Mouse (Mus musculus) left cerebral cortex, postnatal 14 days (tissue): ENCODE data around the gene Lmtk3. TPM values are rescaled to one million over a fixed set of nuclear protein-coding genes. Genes with fewer than 3 reads are reported as not detected.

Source experiments
- DNase-seq, 2 experiments: peaks; one replicate each; pipeline ENCODE4 v3.0.0; 2021 to 2022; ENCODE audit warnings: low spot score in 2 of 2, mixed read lengths in 1 of 2
- intact Hi-C: fragments of 180-260 bp; cut with DNase I; formaldehyde crosslinking; loops from one replicate; pipeline ENCODE4 v1.15.1; 2025
- total RNA-seq, 2 experiments: library from RNA; stranded (reverse); gene quantifications; 2 replicates each; pipeline ENCODE4 v1.2.3; 2021

Lmtk3 gene
- total RNA-seq, 2 experiments from 2014 or later, result 261 to 275 TPM

DNA sequence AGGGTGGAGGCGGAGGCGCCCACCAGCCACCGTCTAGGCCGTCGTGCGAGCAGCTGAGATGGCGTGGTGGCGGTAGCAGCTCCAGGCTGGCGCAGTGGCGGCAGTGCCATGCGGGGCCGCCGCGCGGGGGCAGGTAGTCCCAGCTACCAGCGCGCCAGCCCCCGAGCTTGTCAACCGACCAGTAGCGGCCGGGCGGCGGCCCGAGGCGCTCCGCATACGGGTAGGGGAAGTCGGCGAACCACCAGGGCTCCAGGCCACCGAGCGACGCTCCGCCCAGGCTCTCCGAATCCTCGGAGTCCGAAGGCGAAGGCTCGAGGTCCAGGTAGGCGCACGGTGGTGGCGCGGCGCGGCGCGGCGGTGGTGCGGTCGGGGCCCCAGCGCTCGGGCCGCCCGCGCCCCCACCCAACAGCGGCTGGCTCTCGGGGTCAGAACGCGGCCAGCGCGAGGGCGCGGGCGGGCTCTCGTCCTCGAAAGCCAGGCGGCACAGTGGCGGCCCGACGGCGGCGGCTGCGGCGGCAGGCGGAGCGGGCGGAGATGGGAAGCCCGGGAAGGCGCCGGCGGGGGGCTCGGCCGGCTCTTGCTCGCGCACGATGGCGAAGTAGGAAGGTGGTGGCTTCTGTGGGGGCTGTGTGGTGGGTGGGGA lies 49.7 kb downstream of the Lmtk3 start:
- DNase-seq, result no peak
- intact Hi-C loops, result no loop called here

DNA sequence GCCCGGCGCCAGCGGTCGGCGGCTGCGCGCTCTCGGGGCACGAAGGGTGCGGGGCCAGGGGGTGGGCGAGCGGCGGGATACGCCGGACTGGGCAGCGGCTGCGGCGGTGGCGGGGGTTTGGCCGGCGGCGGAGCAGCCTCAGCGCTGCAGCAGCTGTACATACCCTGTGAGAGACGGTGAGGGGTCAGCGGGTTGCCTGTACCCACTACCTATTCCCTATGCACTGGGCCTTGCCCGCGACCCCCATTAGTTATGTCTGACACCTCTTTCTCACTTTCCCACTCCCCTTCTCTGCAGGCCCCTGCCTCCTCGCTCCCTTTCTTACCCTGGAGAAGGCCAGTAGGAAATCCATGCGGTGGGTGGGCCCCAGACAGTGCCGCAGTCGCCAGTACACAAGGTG lies 50.4 kb downstream of the Lmtk3 start:
- DNase-seq, result no peak
- intact Hi-C loops, result no loop called here

DNA sequence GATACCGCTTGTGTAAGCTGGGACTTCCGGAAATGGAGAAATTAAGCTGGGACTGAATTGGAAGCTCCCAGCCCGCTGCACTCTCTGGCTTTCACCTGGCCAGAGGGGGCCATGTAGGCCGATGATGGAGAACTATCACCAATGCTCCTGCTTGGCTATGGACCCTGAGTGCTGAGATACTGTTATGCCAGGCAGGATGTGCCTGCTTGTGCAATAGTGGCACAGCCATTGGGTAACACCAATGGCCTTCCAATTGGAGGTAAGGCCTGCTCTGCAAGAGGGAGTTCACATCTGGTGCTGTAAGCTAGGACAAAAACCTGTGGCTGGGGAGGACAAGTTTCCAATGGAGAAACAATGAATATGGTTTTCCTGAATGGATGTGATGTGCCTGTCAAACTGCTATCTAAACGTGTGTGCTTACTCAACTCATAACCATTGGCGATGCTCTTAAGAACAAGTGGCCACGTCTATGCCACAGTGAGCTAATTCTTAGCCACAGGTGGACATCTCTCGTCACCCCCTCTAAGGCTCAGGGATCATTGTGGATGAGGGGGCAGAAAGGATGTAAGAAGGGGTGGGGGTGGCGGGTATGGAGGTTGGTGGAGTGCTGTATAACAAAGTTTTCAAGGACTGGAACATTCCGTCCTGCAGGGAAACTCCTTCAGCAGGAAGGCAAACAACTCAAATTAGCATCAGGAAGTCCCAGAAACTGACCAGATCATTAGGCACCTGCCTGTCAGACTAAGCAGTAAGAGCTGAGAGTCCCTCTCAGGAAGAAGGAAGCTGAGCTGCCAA lies 59.6 kb downstream of the Lmtk3 start:
- intact Hi-C loops, result no loop called here
- DNase-seq, result no peak

DNA sequence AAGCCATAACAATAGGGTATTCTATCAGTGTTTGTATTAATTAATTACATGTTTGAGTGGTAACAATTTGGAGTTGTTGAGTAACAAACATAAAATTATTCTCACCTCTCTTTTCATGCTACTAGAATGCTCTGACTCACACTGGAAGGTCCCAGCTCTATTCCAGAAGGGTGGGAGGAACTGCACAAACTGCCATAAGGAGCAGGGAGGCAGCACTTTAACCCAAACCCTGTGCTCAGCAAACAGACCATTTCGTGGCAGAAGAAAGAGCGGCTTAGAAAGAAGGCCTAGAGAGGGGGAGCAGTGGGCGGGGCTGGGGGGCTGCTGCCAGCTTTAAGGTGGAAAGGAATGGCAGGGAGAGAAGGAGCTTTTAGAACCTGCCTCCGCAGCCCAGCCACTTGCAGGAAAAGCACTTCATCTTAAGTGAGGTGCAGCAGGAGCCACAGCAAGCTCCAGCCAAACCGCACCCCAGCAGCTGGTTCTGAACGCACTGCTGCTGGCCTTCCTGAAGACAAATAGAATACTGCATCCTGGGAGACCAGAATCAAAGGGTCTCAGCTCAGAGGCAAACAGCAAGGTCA lies 65.0 kb downstream of the Lmtk3 start:
- intact Hi-C loops, result no loop called here
- no peak for DNase-seq

DNA sequence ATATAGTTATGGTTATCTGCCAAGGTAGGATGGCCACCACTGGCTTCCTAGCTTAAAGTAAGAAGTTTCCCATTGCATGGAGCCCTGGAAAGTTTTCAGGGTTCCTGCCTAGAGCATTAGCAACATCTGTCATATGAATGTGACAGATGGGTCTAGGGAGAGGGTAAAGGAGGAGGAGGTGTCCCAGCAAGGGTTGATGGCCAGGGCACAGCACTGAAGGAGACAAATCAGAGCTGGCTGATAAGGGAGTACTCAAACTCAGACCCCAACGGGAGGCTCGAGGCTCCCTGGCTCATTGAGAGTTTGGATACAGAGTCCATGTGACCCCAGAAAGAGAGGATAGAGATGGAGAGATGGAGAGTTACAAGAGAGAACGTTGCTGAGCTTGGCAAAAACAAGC lies 67.1 kb downstream of the Lmtk3 start:
- intact Hi-C loops, result no loop called here

GRCm38 (mm10) chr7:45853089-45853488 lies 69.6 kb downstream of the Lmtk3 start:
- no peak for DNase-seq
- intact Hi-C loops, result no loop called here

More for the DNA sequence above, 67.1 kb downstream of the Lmtk3 start:
- no peak for DNase-seq

Other genes starting within 250 kb of the Lmtk3 start
- not detected for gene Hsd17b14, start 228.8 kb upstream of the Lmtk3 start, total RNA-seq
- gene Bcat2, start 213.6 kb upstream of the Lmtk3 start, total RNA-seq, result 10 to 100 TPM; 22.6 to 25.2 TPM
- not detected for gene Fgf21, start 168.2 kb upstream of the Lmtk3 start, total RNA-seq
- not detected for gene Fut1, start 166.4 kb upstream of the Lmtk3 start, total RNA-seq
- gene Izumo1, start 161.9 kb upstream of the Lmtk3 start, total RNA-seq, result under 1 TPM in 1 of 2 experiments, not detected in 1; 0.26 TPM
- 10 to 100 TPM; 11.2 to 11.3 TPM for gene Rasip1, start 156.2 kb upstream of the Lmtk3 start, total RNA-seq
- gene Mamstr, start 143.8 kb upstream of the Lmtk3 start, total RNA-seq, result 1 to 10 TPM; 2.2 to 2.6 TPM
- under 1 TPM; 0.19 to 0.46 TPM for gene Fut2, start 117.3 kb upstream of the Lmtk3 start, total RNA-seq
- 1 to 10 TPM in 1 of 2 experiments, under 1 TPM in 1; 0.91 to 1.5 TPM for gene Ntn5, start 99.7 kb upstream of the Lmtk3 start, total RNA-seq
- gene Sec1, start 89.3 kb upstream of the Lmtk3 start, total RNA-seq, result under 1 TPM; 0.20 to 0.30 TPM
- 100 to 1,000 TPM; 168 to 172 TPM for gene Car11, start 83.9 kb upstream of the Lmtk3 start, total RNA-seq
- 10 to 100 TPM; 68.7 to 83.5 TPM for gene Dbp, start 78.7 kb upstream of the Lmtk3 start, total RNA-seq
- gene Rpl18, start 68.3 kb upstream of the Lmtk3 start, total RNA-seq, result 100 to 1,000 TPM; 369 to 389 TPM
- 10 to 100 TPM; 28.8 to 32.7 TPM for gene Sphk2, start 65.7 kb upstream of the Lmtk3 start, total RNA-seq
- under 1 TPM; 0.24 to 0.34 TPM for gene Fam83e, start 62.5 kb upstream of the Lmtk3 start, total RNA-seq
- not detected for gene Spaca4, start 57.9 kb upstream of the Lmtk3 start, total RNA-seq
- 10 to 100 TPM in 1 of 2 experiments, 1 to 10 TPM in 1; 10.0 to 13.0 TPM for gene Sult2b1, start 931 bp downstream of the Lmtk3 start, total RNA-seq
- gene Cyth2, start 30.8 kb downstream of the Lmtk3 start, total RNA-seq, result 100 to 1,000 TPM; 227 to 229 TPM
- 1 to 10 TPM; 1.8 to 1.9 TPM for gene Kcnj14, start 41.0 kb downstream of the Lmtk3 start, total RNA-seq
- gene Grwd1, start 47.2 kb downstream of the Lmtk3 start, total RNA-seq, result 10 to 100 TPM; 21.0 to 22.2 TPM
- 10 to 100 TPM; 87.1 to 98.6 TPM for gene Kdelr1, start 89.0 kb downstream of the Lmtk3 start, total RNA-seq
- gene Grin2d, start 94.6 kb downstream of the Lmtk3 start, total RNA-seq, result 10 to 100 TPM; 21.2 to 22.3 TPM
- gene Syngr4, start 113.0 kb downstream of the Lmtk3 start, total RNA-seq, result under 1 TPM; 0.36 to 0.53 TPM
- 10 to 100 TPM; 22.1 to 25.7 TPM for gene Tmem143, start 113.2 kb downstream of the Lmtk3 start, total RNA-seq
- gene Emp3, start 137.7 kb downstream of the Lmtk3 start, total RNA-seq, result 1 to 10 TPM; 5.3 to 5.6 TPM
- gene Ccdc114, start 140.3 kb downstream of the Lmtk3 start, total RNA-seq, result 1 to 10 TPM; 1.4 to 2.1 TPM
- 1 to 10 TPM; 5.2 to 5.9 TPM for gene Abcc6, start 246.6 kb downstream of the Lmtk3 start, total RNA-seq
- gene Nomo1, start 250.0 kb downstream of the Lmtk3 start, total RNA-seq, result 100 to 1,000 TPM; 120 TPM